Mouse (Mus musculus): Measurements from ENCODE around the gene N4bp2l2. TPM values are rescaled to one million over a fixed set of nuclear protein-coding genes. Genes with fewer than 3 reads are reported as not detected.
A peak's percentile ranks its signal among the peaks of the same experiment; 100 is the strongest.

The N4bp2l2 gene
- polyA plus RNA-seq, 1 experiment from 2014 or later, result 46.0 TPM

DNA sequence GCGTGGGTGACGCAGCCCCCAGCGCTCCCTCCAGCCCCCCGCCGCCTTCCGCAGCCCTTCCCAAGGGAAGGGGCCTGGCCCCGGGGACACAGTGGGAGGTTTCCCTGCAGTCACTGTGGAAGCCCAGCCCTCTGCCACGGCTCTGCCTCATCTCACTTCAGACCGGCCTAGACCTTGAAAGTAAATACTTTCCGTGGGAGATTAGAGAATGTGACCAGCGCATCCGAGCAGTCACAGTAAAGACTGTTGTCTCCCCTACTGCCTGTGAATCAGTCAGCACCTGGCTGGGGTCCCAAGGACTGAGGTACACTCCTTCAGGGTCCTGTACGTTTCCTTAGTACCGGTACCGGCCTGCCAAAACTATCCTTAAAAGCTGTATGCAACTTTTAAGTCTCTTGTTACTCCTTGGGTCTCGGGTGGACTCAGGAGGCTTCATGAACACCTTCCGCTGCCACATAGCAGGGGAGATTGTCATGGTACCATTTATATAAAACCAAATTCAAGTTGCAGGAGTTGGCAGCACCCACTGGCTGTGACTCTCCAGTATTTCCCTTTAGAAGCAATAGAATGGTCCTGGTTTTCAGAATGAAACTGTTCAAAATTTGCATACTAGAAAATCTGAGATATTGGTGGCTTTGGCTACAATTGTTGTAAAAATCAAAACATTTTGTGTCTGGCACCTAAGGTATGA is 71.2 kb downstream of the N4bp2l2 start:
- H3K4me1 ChIP-seq, result peaks cover 23% of the 10 kb centered on the region
- H3K27me3 ChIP-seq, result peaks cover 57% of the 10 kb centered on the region
- peak overlapping the region; percentile 99 for H3K4me2 ChIP-seq
- WGBS, result 6% methylated on average over 17 of the region's 17 CpGs
- 0 out of 2 replicates have a peak, but pooled peaks have one; percentile 39 for ATAC-seq (ENCODE audit: insufficient number of reproducible peaks, insufficient read depth, low FRiP score, low TSS enrichment, low read depth)
- H3K9ac ChIP-seq, result peak overlapping the region; percentile 78
- H3K36me3 ChIP-seq, result no peaks in the 10 kb centered on the region
- H3K9me3 ChIP-seq, result no peaks in the 10 kb centered on the region
- peak overlapping the region; percentile 80 for H3K4me3 ChIP-seq
- H3K27ac ChIP-seq, result no peak overlapping the region

DNA sequence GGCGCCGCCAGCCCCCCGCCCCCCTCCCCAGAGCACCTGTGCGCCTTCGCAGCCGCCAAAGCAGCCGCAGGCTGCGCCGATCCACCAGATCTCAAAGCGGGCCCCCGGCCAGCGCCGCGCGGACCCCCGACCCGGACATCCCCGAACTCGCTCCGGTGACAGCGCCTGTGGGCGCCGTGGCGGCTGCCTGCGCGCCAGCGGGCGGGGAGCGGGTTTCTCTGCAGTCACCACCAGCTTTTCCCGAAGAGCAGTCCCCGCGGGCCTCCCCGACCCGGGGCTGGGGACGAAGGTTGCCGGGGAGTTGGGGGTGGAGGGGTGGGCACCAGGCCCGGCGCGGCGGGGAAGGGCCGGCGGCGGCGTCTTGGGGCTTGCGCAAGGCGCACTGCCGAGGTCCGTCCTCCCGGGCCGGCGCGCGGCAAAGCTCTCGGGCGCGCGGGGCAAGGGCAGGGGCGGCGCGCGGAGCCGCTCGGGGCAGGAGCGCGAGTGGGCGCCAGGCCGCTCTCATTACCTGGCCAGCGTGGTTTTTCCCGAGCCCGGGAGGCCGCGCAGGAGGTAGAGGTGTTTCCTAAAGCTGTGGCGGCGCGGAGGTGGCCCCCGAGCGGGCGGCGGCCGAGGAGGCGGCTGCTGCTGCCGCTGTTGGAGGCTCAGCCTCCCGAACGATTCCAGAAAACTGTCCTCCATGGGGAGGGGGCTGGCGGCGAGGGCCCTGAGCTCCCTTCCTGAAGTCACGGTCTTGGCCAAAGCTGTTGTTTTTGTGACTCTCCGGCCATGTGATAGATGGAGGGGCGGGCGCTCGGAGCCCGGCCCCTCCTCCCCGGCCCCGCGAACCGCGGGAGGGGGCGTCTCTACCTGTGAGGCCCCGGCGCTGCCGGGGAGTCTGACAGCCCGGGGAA is 72.0 kb downstream of the N4bp2l2 start:
- H3K4me2 ChIP-seq, result peak overlapping the region; percentile 99
- H3K9me3 ChIP-seq, result no peaks in the 10 kb centered on the region
- H3K4me3 ChIP-seq, result peak overlapping the region; percentile 80
- peaks cover 19% of the 10 kb centered on the region for H3K4me1 ChIP-seq
- peak; percentile 50 for ATAC-seq (ENCODE audit: insufficient number of reproducible peaks, insufficient read depth, low FRiP score, low TSS enrichment, low read depth)
- H3K27me3 ChIP-seq, result peaks cover 57% of the 10 kb centered on the region
- under 1% methylated on average over 97 of the region's 102 CpGs for WGBS
- no peak overlapping the region for H3K27ac ChIP-seq
- H3K9ac ChIP-seq, result peak overlapping the region; percentile 78
- H3K36me3 ChIP-seq, result no peaks in the 10 kb centered on the region

DNA sequence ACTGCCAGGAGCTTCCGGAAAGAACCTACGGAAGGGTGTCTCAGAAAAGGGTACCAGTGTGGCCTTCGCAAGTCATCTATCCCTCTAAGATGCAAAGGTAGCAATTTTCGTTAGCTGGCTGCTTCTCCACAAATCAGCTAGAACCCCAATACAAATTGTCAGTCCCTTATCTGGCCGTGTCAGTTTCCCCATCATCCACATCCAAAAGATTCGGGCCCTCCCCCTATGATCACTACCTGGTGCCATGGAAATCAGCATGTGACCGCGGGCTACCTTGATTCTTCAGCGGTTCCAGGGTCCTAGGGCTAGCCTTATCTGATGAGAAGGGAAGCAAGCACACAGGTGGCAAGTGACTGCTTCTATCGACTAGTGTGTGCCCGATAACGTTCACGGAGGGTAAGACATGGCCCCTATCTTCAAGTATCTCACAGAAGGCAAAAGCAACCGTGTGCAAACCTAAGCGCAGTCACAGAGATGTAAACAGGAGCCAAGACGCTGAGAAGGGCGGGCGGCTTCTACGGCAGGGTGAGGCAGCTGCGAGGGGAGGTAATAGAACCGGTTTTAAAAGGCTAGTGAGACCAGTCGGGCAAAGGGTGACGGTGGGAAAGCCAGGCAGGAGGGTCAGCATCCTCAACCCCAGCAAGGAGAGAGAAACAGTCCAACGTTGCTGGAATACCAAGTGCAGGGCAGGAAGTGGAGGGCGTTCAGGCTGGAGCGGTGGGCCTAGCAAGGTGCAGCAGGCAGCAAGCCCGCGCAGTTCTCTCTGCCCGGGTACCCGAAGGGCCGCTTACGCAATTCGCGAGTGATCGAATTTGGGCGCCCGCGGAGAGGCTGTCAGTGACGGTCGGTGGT is 72.9 kb downstream of the N4bp2l2 start:
- H3K36me3 ChIP-seq, result no peaks in the 10 kb centered on the region
- ATAC-seq (ENCODE audit: insufficient number of reproducible peaks, insufficient read depth, low FRiP score, low TSS enrichment, low read depth), result peak; percentile 17; the same call in 1 of the 2 replicates
- 10% methylated on average over 40 of the region's 40 CpGs for WGBS
- no peaks in the 10 kb centered on the region for H3K9me3 ChIP-seq
- H3K4me2 ChIP-seq, result peak overlapping the region; percentile 99
- H3K27me3 ChIP-seq, result peaks cover 57% of the 10 kb centered on the region
- H3K27ac ChIP-seq, result no peak overlapping the region
- peak overlapping the region; percentile 80 for H3K4me3 ChIP-seq
- H3K9ac ChIP-seq, result peak overlapping the region; percentile 78
- H3K4me1 ChIP-seq, result peaks cover 13% of the 10 kb centered on the region

DNA sequence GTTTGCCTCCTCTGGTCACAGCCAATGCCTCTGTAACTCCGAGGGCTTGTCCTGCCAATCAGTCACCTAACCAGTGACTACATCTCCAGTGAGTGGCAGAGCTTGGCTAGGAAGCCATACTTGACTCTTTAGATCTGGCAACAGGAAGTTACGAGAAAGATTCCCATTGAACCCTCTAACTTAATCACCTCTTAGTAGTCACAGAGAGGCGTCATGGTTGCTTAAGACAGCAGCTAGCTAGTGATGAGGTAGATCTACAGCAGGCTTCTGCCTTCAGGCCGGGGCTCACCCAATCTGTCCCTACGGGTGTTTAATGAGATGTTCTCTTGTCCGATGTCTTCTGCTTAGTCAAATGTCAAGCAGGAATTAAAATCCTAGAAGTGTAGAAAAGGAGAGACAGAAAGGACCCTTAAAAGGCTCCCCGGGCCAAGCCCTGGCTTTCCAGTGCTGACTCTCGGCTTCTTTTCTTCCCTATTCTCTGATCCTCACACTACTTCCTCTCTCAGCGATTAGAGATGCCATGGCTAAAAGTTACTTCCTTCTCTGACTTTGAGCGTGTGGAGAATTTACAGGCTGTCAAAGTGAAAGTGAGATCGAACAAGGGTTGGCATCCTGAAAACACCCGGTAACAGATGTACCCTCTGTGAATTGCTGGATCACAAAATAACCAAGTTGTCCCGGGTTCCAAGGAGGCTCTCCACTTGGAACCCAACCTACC is 73.6 kb downstream of the N4bp2l2 start:
- Histone ChIP-seq H3K4me3 (peak overlapping the region; percentile 80; the same call in 1 of the 2 replicates), H3K36me3 (no peaks in the 10 kb centered on the region), H3K27ac (no peak overlapping the region), H3K9ac (no peak overlapping the region), H3K4me2 (peak overlapping the region; percentile 99), H3K9me3 (no peaks in the 10 kb centered on the region), H3K4me1 (peaks cover 11% of the 10 kb centered on the region), H3K27me3 (peaks cover 54% of the 10 kb centered on the region)
- ATAC-seq (ENCODE audit: insufficient number of reproducible peaks, insufficient read depth, low FRiP score, low TSS enrichment, low read depth), result no peak
- WGBS, result 66% methylated on average over 13 of the region's 13 CpGs

DNA sequence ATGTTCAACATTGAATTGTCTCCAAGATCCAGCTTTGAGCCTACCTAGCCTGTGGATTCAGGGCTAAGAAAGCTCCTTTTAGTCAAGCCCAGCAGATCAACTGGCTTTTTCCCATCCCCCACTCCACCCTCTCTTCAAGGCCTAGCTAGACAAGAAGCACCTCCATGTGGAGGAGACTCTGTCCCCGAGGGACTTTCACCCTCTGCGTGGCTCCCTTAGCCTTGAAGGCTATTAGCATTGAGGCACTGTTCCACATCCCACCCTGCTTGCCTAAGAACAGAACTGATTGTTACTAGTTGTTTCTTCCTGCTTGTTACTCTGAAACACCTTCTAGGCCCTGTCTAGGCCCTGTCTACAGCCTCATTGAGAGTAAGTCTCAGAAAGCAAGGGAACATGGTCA is 76.0 kb downstream of the N4bp2l2 start:
- H3K27me3 ChIP-seq, result peaks cover 31% of the 10 kb centered on the region
- WGBS, result 75% methylated on average over 2 of the region's 2 CpGs
- H3K9me3 ChIP-seq, result no peaks in the 10 kb centered on the region
- no peaks in the 10 kb centered on the region for H3K36me3 ChIP-seq
- H3K4me3 ChIP-seq, result no peak overlapping the region
- no peak overlapping the region for H3K4me2 ChIP-seq
- no peak overlapping the region for H3K27ac ChIP-seq
- no peak overlapping the region for H3K9ac ChIP-seq
- peaks cover 11% of the 10 kb centered on the region for H3K4me1 ChIP-seq
- ATAC-seq (ENCODE audit: insufficient number of reproducible peaks, insufficient read depth, low FRiP score, low TSS enrichment, low read depth), result no peak

DNA sequence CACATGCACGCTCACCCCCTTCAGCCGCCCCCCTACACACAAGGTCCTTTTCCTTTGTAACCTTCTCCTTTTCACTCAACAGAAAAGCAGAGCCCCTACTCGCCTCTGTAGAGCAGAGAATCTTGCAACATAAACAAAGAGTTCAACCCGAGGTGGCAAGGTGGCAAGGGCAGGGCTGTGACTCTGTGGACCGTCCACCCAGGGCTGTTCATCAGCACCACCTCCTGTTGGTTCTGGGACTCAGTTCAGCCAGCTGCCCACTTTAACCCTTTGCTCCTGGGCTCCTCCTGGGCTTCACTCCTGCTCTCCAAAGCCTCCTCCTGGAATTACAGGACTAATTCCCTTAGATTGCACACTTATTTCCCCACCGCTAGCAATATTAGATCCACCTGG is 81.7 kb downstream of the N4bp2l2 start:
- Histone ChIP-seq H3K4me3 (no peak overlapping the region), H3K36me3 (no peaks in the 10 kb centered on the region), H3K4me2 (no peak overlapping the region), H3K27me3 (no peaks in the 10 kb centered on the region), H3K27ac (no peak overlapping the region), H3K9ac (no peak overlapping the region), H3K9me3 (no peaks in the 10 kb centered on the region), H3K4me1 (no peaks in the 10 kb centered on the region)
- 48% methylated on average over 6 of the region's 6 CpGs for WGBS
- ATAC-seq (ENCODE audit: insufficient number of reproducible peaks, insufficient read depth, low FRiP score, low TSS enrichment, low read depth), result no peak

DNA sequence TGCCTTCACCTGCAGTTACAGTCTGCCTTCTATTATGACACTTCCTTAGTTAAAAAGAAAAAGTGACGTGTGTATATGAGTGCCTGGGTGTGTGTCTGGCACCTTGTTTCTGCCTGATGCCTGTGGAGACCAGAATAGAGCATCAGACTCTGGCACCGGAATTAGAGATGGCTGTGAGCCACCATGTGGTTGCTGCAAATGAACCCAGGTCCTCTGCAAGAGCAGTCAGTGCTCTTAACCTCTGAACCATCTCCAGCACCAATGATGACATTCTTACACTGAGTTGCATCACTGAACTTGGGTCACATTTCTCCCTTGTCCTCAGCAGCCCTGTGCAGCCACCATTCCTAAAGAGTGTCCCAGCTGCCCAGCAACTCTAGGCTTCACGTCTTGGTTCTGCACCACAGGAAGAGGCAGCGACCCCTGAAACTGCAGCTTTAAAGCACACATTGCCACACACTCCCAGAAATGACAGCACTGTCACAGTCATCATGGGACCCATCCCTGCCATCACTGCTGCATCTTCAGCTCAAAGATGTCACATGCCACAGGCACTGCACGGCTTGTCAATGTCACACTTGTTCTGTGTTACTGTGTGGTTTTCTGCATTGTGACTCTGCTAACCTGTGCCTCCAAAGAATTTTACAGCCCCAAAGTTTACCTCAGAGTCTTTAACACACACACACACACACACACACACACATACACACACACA is 82.2 kb downstream of the N4bp2l2 start:
- Histone ChIP-seq H3K27me3 (no peaks in the 10 kb centered on the region), H3K4me2 (no peak overlapping the region), H3K27ac (no peak overlapping the region), H3K4me1 (peaks cover 4% of the 10 kb centered on the region), H3K9ac (no peak overlapping the region), H3K9me3 (no peaks in the 10 kb centered on the region), H3K4me3 (no peak overlapping the region), H3K36me3 (no peaks in the 10 kb centered on the region)
- ATAC-seq (ENCODE audit: insufficient number of reproducible peaks, insufficient read depth, low FRiP score, low TSS enrichment, low read depth), result no peak
- WGBS, result 68% methylated on average over 5 of the region's 5 CpGs

DNA sequence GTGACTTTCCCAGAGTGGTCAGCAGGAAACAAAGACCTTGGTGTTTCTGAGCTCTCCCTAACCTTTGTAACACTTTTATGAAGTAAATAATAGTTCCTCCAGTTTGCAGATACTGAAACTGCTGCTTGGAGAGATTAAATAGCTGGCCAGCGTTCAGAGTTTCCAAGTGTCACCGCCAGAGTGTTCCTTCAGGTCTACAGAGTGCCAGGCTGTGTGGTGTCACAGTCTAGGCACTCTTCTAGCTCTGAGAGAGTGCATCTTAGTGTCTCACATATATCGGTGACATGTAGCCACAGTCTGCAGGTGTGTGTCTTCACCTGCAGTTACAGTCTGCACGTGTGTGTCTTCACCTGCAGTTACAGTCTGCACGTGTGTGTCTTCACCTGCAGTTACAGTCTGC is 82.8 kb downstream of the N4bp2l2 start:
- H3K4me3 ChIP-seq, result no peak overlapping the region
- 84% methylated on average over 5 of the region's 5 CpGs for WGBS
- no peaks in the 10 kb centered on the region for H3K9me3 ChIP-seq
- H3K4me2 ChIP-seq, result no peak overlapping the region
- H3K9ac ChIP-seq, result no peak overlapping the region
- H3K27ac ChIP-seq, result no peak overlapping the region
- peaks cover 8% of the 10 kb centered on the region for H3K4me1 ChIP-seq
- no peaks in the 10 kb centered on the region for H3K27me3 ChIP-seq
- H3K36me3 ChIP-seq, result no peaks in the 10 kb centered on the region
- ATAC-seq (ENCODE audit: insufficient number of reproducible peaks, insufficient read depth, low FRiP score, low TSS enrichment, low read depth), result no peak

DNA sequence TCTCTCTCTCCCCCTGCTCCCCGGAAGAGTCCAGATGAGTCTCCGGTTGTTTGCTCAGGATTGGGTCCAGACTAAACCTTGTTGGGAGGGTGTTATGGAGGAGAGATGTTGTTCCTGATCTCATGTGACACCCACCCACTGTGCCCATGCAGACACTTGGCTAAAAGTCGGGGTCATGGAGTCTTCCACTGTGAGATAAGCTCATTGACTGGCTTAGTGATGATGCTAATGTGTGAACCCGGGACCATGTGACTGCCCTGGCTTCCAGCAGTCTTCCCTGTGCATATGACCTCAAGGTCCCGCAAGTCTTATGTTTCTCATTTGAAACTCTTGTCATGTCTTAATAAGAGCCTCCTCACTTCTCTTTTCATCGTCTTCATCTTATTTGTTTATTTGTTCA is 84.8 kb downstream of the N4bp2l2 start:
- no peak overlapping the region for H3K27ac ChIP-seq
- no peak overlapping the region for H3K4me3 ChIP-seq
- no peaks in the 10 kb centered on the region for H3K27me3 ChIP-seq
- H3K9ac ChIP-seq, result no peak overlapping the region
- no peak for ATAC-seq (ENCODE audit: insufficient number of reproducible peaks, insufficient read depth, low FRiP score, low TSS enrichment, low read depth)
- H3K4me2 ChIP-seq, result no peak overlapping the region
- WGBS, result 77% methylated on average over 6 of the region's 6 CpGs
- H3K9me3 ChIP-seq, result no peaks in the 10 kb centered on the region
- peaks cover 8% of the 10 kb centered on the region for H3K4me1 ChIP-seq
- no peaks in the 10 kb centered on the region for H3K36me3 ChIP-seq

DNA sequence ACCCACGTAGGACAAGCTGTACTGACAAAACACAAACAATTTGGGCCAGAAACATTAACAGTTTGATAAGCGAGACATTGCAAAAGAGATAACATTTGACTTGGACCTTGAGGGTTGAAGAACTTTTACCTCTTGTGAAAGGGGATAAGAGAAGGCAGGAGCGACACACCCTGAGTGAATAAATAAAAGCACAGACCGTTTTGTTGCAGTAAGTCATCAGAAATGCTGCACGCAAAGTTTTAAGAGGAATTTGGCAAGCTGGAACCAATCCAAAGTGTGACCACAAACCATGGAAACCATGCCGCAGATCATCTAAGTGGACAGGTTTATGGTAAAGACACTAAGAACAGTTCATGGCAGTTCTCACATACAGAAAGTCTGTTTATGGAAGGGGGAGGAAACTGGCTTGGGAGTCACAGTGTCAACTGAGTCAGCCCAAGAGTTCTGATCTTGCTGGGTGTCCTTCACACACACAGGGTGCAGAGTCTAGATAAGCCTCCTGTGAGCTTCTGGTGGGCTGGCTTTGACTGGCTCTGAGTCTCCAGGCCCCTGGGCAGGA is 87.3 kb downstream of the N4bp2l2 start:
- Histone ChIP-seq H3K27ac (no peak overlapping the region), H3K27me3 (no peaks in the 10 kb centered on the region), H3K4me2 (no peak overlapping the region), H3K9ac (no peak overlapping the region), H3K4me3 (no peak overlapping the region), H3K9me3 (no peaks in the 10 kb centered on the region), H3K4me1 (peaks cover 8% of the 10 kb centered on the region), H3K36me3 (no peaks in the 10 kb centered on the region)
- 63% methylated on average over 6 of the region's 6 CpGs for WGBS
- no peak for ATAC-seq (ENCODE audit: insufficient number of reproducible peaks, insufficient read depth, low FRiP score, low TSS enrichment, low read depth)
